ENCODE assay signal across 10 mouse cellular contexts in the genomic region with DNA sequence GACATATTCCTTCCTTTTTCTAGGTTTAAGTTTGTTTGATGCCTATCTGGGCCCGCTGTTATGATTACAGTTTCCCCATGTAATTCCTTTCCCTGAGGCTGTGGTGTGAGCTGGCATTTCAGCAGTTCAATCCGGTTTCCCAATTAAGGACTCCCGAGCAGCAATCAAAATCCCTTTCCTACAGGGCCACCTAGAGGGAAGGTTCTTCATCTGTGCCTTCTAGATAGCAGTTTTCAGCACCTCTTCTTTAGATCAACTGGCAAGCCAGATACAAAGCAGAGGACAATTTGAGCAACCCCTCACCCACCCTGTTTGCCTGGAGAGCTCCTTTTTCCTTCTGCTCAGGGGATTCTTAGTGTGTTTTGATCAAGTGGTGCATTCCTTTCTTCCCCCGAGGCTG. TPM values are rescaled to one million over a fixed set of nuclear protein-coding genes. Genes with fewer than 3 reads are reported as not detected.
DNase-seq lines count a peak whose midpoint lies in the region; ATAC-seq lines count a peak whose summit lies in the region.
"Had no signal": no experiment of that assay in that cellular context is flagged by ENCODE, and none has a peak within 500 bp of the region (broad histone marks: within the 10 kb centered on the region; RNA-seq: fewer than 3 reads in every experiment).

No protein-coding gene starts in this region.

- DNase-seq in kidney, adult 9 months: peak; percentile 34
- no peak for DNase-seq in kidney, adult 11 months
- peak; percentile 99 for DNase-seq in NIH3T3 (ENCODE audit: low read depth)
- peak; percentile 67 for DNase-seq in cerebellum, adult 9-10 months
- peak; percentile 48 to 49 for DNase-seq in left cerebral cortex, postnatal 10 days (ENCODE audit: extremely low spot score in 1 of 2, low spot score in 2 of 2)
- no peak for DNase-seq in ovary, adult 18-20 months (ENCODE audit: low spot score)
- no peak for DNase-seq in liver, embryonic 11.5 days (ENCODE audit: low spot score)
- DNase-seq: lung, embryonic 14.5 days had no signal

- no peaks in the 10 kb centered on the region for H3K4me1 ChIP-seq in liver, embryonic 11.5 days (replicated peaks; ENCODE audit: control insufficient read depth, insufficient read depth, low read length)

- H3K27ac ChIP-seq in liver, embryonic 11.5 days (ENCODE audit: low read depth, low read length): no peak overlapping the region

- intact Hi-C loops in left cerebral cortex, postnatal 10 days (cut with DNase I): loop anchor here (5.0 to 10.0 kb wide), 2 partner anchors 129 to 242 kb away; a partner anchor contains a TSS

- 64% methylated on average over 4 of the region's 4 CpGs for WGBS in liver, embryonic 11.5 days

- ATAC-seq in liver, embryonic 11.5 days (replicated peaks; ENCODE audit: low FRiP score): no peak

- H3K36me3 ChIP-seq in liver, embryonic 11.5 days (ENCODE audit: control insufficient read depth, insufficient read depth, low read length): peaks cover 2% of the 10 kb centered on the region; the same call in 1 of the 2 replicates

- H3K4me3 ChIP-seq in liver, embryonic 11.5 days (ENCODE audit: low read depth, low read length): no peak overlapping the region

- no peak overlapping the region for H3K4me2 ChIP-seq in liver, embryonic 11.5 days
- H3K4me2 ChIP-seq: lung, embryonic 14.5 days had no signal

- no peak overlapping the region for H3K9ac ChIP-seq in liver, embryonic 11.5 days (ENCODE audit: low read depth, low read length)
- H3K9ac ChIP-seq: lung, embryonic 14.5 days had no signal

- no peaks in the 10 kb centered on the region for H3K9me3 ChIP-seq in liver, embryonic 11.5 days (ENCODE audit: control insufficient read depth, low read length)

- H3K27me3 ChIP-seq in liver, embryonic 11.5 days (replicated peaks; ENCODE audit: control insufficient read depth, insufficient read depth, low read length): peaks cover 4% of the 10 kb centered on the region

RNA-seq across cellular contexts. Expression of a gene that starts 14.0 kb away (rescaled TPM):
- total RNA-seq in left cerebral cortex, postnatal 10 days (2021): under 1 TPM; 0.36 to 0.51 TPM
- 0.13 and 0.30 TPM in 2 replicates for polyA plus RNA-seq in liver, embryonic 11.5 days (2014; fragmentation: Nextera tagmentation; extraction: Ambion mirVana)
- total RNA-seq: gastrocnemius, postnatal 36 days had no signal
- polyA plus RNA-seq: lung, embryonic 14.5 days; spleen, adult 2 months had no signal

RNA-seq across cellular contexts. Expression of a gene that starts 22.6 kb away (rescaled TPM):
- total RNA-seq in left cerebral cortex, postnatal 10 days (2021): 10 to 100 TPM; 20.7 to 24.1 TPM
- polyA plus RNA-seq in liver, embryonic 11.5 days (2014; fragmentation: Nextera tagmentation; extraction: Ambion mirVana): 2.2 and 2.5 TPM in 2 replicates

Comparison
In these comparisons a context has a peak if more than half of its experiments do, and no peak if none do; other contexts are left out.
1. DNase-seq: peak in kidney, adult 9 months (single experiment), NIH3T3 (single experiment), cerebellum, adult 9-10 months (single experiment) and left cerebral cortex, postnatal 10 days (2 of 2); none in kidney, adult 11 months (single experiment), ovary, adult 18-20 months (single experiment) and liver, embryonic 11.5 days (single experiment).